Mouse (Mus musculus) embryo, embryonic 11 days (tissue): ENCODE measurements around the gene Prss22.
A peak's percentile ranks its signal among the peaks of the same experiment; 100 is the strongest.
"Not testable (repeated sequence)": the region's sequence is repeated elsewhere in the genome, so short reads cannot be mapped to it uniquely, and the experiment has no call there.

Experiments
- DNase-seq: peaks from one replicate; pipeline ENCODE4 v3.0.0-alpha.2; 2015

The Prss22 gene

GRCm38 (mm10) chr17:23994667-23995066 lies 3.2 kb downstream of the Prss22 start:
- no peak for DNase-seq

- peak; percentile 93 for DNase-seq
These were observed 4.1 kb downstream of the Prss22 start for GRCm38 (mm10) chr17:23993559-23994428.

- no peak for DNase-seq
These were observed 4.9 kb downstream of the Prss22 start for GRCm38 (mm10) chr17:23992789-23993553.

- no peak for DNase-seq
These were observed 8.1 kb downstream of the Prss22 start for GRCm38 (mm10) chr17:23989802-23990201.

- DNase-seq, result no peak
These were observed 12.9 kb downstream of the Prss22 start for GRCm38 (mm10) chr17:23984989-23985388.

- DNase-seq, result peak; percentile 14
These were observed 15.0 kb downstream of the Prss22 start for GRCm38 (mm10) chr17:23982912-23983311.

- no peak for DNase-seq
These were observed 17.5 kb downstream of the Prss22 start, which contains the start of gene Prss30 for GRCm38 (mm10) chr17:23980297-23980909. TSS of gene Prss30 (minus strand) at chr17:23980566.

GRCm38 (mm10) chr17:23979471-23979870 lies 18.4 kb downstream of the Prss22 start:
- DNase-seq, result no peak

GRCm38 (mm10) chr17:23976665-23977064 lies 21.2 kb downstream of the Prss22 start:
- DNase-seq, result no peak

GRCm38 (mm10) chr17:23971315-23971714 lies 26.6 kb downstream of the Prss22 start:
- DNase-seq, result no peak

- DNase-seq, result peak; percentile 73
These were observed 28.7 kb downstream of the Prss22 start for GRCm38 (mm10) chr17:23969231-23969630.

GRCm38 (mm10) chr17:23968780-23969179 lies 29.1 kb downstream of the Prss22 start:
- no peak for DNase-seq

- DNase-seq, result no peak
These were observed 31.1 kb downstream of the Prss22 start for GRCm38 (mm10) chr17:23966658-23967401.

- no peak for DNase-seq
These were observed 32.0 kb downstream of the Prss22 start for GRCm38 (mm10) chr17:23965805-23966425.

GRCm38 (mm10) chr17:23961573-23962122 lies 36.3 kb downstream of the Prss22 start:
- no peak for DNase-seq

- DNase-seq, result peak; percentile 90
These were observed 37.7 kb downstream of the Prss22 start for GRCm38 (mm10) chr17:23960084-23960738.

GRCm38 (mm10) chr17:23955174-23955573 lies 42.7 kb downstream of the Prss22 start, which contains the start of gene Sbpl:
TSS of gene Sbpl (minus strand) at chr17:23955274.
- DNase-seq, result no peak

- not testable (repeated sequence) for DNase-seq
These were observed 47.1 kb downstream of the Prss22 start for GRCm38 (mm10) chr17:23950828-23951227.

- DNase-seq, result no peak
These were observed 48.8 kb downstream of the Prss22 start for GRCm38 (mm10) chr17:23949068-23949467.

GRCm38 (mm10) chr17:23947486-23947885 lies 50.4 kb downstream of the Prss22 start:
- not testable (repeated sequence) for DNase-seq
